Mouse (Mus musculus): ENCODE measurements around the gene Ppp1cc.

DNA sequence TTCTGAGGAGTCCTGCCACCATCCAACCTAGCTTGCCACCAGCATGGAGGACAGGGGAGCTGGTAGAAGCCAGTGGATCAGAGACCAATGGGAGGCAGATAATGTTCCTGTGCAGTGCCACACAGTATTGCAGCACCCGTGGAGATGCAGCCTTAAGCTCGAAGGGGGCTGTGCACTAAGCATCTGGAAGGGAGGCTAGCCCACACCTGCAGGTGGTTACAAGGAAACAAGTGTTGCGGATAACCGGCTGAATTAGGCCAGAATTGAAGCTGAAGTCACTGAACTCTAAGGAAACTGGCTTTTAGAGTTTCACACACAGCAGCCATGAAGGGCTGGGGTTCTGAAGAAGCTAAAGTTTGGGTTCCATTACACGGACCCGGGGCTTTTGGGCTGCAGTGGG lies 50.8 kb downstream of the Ppp1cc start:
- TF ChIP-seq EP300 (IDR thresholded peaks at IDR 0.05; ENCODE audit: low read depth) (no peak), CTCF (IDR thresholded peaks at IDR 0.05; ENCODE audit: low read depth) (no peak)
